Mouse (Mus musculus) thymus, adult 18-20 months (tissue): ENCODE data around the gene Zbtb22.
"Not testable (repeated sequence)": the region's sequence is repeated elsewhere in the genome, so short reads cannot be mapped to it uniquely, and the experiment has no call there.

Source experiments
- DNase-seq, 2 experiments: peaks; one replicate each; pipeline ENCODE4 v3.0.0; 2022; ENCODE audit warnings: mixed read lengths in 2 of 2

The Zbtb22 gene

GRCm38 (mm10) chr17:33948090-33948904 lies 32.6 kb downstream of the Zbtb22 start:
- no peak for DNase-seq

GRCm38 (mm10) chr17:33948905-33949537 lies 33.3 kb downstream of the Zbtb22 start:
- DNase-seq = no peak

- no peak for DNase-seq
Observed at GRCm38 (mm10) chr17:33950131-33950625, 34.5 kb downstream of the Zbtb22 start.

- peak; percentile 67 to 69 for DNase-seq
Observed at GRCm38 (mm10) chr17:33951021-33951946, 35.6 kb downstream of the Zbtb22 start, which contains the start of gene B3galt4. TSS of gene B3galt4 (minus strand) at chr17:33951488.

- DNase-seq = not testable (repeated sequence)
Observed at GRCm38 (mm10) chr17:33952015-33952414, 36.3 kb downstream of the Zbtb22 start.

- DNase-seq = no peak
Observed at GRCm38 (mm10) chr17:33952879-33953278, 37.2 kb downstream of the Zbtb22 start.

- no peak for DNase-seq
Observed at GRCm38 (mm10) chr17:33953310-33953709, 37.6 kb downstream of the Zbtb22 start.

GRCm38 (mm10) chr17:33953961-33954565 lies 38.4 kb downstream of the Zbtb22 start:
- no peak for DNase-seq

GRCm38 (mm10) chr17:33954646-33955554 lies 39.2 kb downstream of the Zbtb22 start:
- no peak for DNase-seq

GRCm38 (mm10) chr17:33955555-33956214 lies 40.0 kb downstream of the Zbtb22 start, which contains the start of the genes Vps52 and Rps18:
TSS of gene Vps52 (plus strand) at chr17:33955812.
TSS of gene Rps18 (minus strand) at chr17:33956001.
- DNase-seq = peak; percentile 90 to 96

GRCm38 (mm10) chr17:33956336-33956735 lies 40.6 kb downstream of the Zbtb22 start:
- DNase-seq = no peak

GRCm38 (mm10) chr17:33957493-33957892 lies 41.8 kb downstream of the Zbtb22 start:
- no peak for DNase-seq

GRCm38 (mm10) chr17:33958451-33958850 lies 42.7 kb downstream of the Zbtb22 start:
- no peak for DNase-seq

GRCm38 (mm10) chr17:33959135-33959534 lies 43.4 kb downstream of the Zbtb22 start:
- no peak for DNase-seq

GRCm38 (mm10) chr17:33959948-33960347 lies 44.2 kb downstream of the Zbtb22 start:
- no peak for DNase-seq

GRCm38 (mm10) chr17:33962876-33963275 lies 47.2 kb downstream of the Zbtb22 start:
- DNase-seq = no peak

GRCm38 (mm10) chr17:33965082-33965845 lies 49.6 kb downstream of the Zbtb22 start:
- DNase-seq = no peak

GRCm38 (mm10) chr17:33965846-33966550 lies 50.3 kb downstream of the Zbtb22 start:
- DNase-seq = no peak

- peak in 1 of 2 experiments; percentile 59 for DNase-seq
Observed at GRCm38 (mm10) chr17:33968489-33968888, 52.8 kb downstream of the Zbtb22 start.
